Mouse (Mus musculus): ENCODE measurements around the gene Gsg1l.
A peak's percentile ranks its signal among the peaks of the same experiment; 100 is the strongest.

Gene Gsg1l

DNA sequence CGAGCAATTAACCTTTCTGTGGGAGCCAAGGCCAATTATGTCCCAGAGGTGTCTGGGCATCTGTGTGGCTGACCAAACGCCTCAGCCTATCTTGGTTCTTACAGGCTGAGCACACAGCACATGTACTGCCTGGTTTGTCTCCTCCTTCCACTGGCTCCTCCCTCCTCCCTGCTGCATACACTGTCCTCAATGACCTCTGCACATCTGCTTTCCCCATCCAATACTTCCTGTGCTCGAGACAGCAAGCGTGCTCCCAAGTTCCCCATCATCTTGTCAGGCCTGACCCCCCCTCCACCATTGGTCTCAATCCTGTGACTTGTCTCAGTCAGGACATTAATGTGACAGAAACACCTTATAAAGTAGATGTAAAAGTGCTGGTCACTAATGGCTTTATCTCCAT lies 108.3 kb downstream of the Gsg1l start:
- no peak for DNase-seq

DNA sequence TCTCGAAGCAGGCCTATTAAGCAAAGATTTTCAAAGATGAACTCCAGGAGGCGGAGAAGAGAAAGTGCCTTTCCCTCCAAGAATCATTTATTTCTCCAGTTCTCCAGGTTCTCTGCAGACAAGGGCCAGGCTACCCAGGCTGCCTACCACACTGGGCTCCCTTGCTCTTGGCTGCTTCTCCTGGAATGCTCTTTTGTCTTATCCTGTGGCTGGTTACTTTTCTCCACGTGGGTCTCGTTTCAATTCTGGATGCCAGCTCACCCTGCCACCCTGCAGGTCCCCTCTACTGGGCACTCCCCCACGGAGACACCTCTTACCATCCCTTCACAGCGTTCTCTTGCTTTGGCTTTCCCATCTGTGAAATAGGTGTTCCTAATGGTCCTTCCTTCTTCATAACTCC lies 109.4 kb downstream of the Gsg1l start:
- no peak for DNase-seq

DNA sequence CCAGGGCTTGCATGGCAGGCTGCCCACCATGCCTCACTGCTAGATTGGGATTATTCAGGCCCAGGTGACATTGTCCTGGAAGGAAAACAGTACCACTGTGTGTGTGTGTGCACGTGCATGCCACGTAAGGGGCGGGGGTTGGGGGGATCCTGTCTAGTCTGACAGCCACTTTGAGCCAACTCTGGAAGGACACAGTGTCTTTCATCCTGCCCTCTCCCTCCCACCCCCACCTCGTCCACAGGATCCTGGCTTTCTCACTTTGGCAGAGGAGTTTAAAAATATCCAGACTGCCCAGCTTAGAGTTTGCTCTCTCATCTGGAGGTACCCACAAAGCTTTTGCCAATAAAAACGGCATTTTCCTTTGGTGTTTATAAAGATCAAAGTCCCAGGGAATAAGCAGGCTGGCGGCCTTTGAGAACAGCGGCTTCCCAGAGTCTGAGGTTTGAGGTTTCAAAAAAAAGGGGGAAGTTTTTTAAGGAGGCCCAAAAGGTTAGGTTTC lies 110.0 kb downstream of the Gsg1l start:
- DNase-seq, result no peak

DNA sequence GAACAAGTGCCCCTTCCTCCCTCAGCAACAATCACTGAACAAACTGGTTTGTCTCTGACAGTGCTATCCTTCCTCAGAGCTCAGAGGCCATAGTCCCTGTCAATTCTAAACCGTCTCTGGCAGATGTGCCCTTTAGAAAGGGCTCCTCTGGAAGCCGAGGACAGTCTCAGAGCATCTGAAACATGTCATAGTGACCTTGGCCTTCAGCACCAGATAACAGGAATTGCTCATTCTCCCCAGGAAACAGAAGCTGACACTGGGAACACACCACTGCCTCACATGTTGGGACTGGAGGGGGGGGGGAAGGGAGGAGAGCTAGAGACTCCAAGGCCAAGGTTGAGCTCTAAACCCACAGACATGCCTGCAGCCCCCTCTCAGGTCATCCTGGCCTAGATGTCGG lies 113.1 kb downstream of the Gsg1l start:
- DNase-seq, result no peak

DNA sequence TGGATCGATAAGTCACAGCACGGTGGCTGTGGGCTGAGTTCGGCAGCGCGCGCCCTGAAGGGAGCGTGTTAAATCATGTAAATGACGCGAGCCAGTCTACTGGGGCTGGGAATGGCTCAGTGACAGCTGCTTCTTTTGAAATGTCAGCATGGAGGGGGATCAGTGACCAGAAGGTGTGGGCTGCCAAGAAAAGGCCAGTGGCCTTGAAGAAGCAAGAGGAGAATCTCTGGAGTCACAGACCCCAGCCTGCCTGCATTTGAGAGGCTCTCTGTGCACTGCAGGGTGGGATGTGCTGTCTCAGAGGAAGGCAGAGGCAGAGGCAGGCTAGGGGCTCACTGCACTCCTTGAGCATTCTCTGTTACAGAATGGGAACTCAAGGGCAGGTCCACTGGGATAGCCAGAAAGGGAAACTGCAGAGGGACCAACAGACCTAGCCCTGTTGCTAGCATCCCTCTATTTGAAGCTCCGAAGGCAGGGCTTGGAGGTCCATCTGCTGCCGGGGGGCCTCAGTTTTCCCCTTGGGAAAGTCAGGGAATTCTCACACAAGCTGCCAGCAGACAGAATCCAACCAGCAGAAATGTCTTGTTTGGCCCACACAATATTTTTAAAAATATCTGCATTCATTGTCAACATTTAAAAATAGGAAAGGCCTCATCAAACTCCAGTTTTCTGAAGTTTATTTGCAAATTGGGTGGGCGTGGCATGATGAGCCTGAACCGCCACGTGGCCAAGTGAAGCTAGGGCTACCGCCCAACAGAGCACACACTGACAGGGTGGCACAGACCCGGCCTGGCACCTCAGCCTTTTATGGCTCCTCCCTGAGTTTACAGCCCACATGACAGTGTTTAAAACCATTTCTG lies 115.6 kb downstream of the Gsg1l start:
- DNase-seq, result peak; percentile 42

DNA sequence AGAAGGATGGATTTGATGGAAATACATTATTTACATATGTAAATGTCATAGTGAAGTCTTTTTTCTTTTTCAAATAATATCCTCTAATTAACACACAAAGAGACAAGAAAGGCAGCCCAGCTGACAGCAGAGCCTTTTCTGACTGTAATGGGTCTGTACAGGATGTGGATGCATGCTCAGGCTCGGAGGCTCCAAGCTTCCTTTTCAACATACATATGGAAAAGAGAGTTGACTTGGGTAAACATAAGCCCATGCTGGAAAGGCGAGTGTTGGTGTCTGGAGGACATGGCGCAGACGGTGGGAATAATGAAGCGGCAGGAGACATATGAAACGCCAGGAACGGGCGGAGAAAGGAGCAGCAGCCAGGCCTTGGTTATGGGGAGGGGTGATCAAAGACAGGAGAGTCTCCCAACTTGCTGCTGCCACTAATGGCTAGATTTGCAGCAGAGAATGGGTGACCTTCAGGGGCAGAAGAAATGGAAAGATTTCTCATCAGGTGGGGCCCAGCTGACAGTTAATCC lies 118.1 kb downstream of the Gsg1l start:
- DNase-seq, result no peak

DNA sequence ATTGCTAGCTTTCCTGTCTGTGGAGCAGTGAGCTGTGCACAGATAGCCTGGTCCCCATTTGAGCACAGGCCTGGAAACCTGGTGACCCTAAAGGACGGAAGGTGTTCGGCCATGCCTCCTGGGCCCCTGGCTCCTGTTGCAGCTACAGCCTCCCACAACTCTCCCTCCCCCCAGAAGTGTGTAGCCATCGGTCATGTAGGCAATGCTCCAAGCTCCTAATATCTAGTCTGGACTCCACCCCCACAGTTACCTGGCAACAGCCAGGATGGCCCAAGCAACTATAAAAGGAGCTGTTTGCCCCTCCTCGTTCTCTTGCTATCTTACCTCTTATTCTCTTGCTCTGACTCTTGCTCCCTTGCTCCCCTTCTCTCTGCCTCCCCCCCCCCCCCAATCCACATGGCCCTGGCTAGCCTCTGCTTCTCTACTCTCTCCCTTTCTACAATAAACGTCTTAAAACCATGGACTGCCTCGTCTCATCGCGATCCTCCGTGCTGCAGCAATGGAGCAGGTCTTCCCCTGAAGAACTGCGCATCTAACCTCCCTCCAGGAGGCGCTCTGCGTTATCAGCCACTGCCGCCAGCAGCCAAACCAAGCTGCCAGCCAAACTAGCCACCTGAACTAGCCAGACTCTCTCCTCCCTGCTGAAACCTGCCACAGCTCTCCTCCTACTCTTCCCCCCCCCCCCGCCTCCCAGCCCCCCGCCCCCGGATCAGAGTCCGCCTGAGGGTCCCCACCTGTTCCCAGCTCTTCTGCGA lies 122.7 kb downstream of the Gsg1l start:
- no peak for DNase-seq

DNA sequence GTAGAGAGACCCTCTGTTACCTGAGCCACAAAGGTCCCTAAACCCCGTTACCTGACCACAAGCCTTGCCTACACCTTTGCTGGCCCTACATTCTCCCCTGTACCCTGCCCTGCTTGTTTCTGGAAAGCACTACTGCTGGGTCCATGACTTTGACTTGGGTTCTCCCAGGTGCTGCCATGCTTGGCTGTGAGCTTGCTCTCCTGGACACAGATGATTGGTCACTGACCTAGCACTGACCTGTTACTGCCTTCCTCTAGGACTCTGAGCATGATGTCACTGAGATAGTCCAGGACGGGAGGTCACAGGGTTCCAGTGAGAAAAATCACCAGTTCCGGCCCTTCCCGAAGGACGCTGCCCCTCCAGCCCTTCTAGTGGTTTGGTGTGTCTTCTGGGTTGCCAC lies 123.4 kb downstream of the Gsg1l start:
- DNase-seq, result no peak

DNA sequence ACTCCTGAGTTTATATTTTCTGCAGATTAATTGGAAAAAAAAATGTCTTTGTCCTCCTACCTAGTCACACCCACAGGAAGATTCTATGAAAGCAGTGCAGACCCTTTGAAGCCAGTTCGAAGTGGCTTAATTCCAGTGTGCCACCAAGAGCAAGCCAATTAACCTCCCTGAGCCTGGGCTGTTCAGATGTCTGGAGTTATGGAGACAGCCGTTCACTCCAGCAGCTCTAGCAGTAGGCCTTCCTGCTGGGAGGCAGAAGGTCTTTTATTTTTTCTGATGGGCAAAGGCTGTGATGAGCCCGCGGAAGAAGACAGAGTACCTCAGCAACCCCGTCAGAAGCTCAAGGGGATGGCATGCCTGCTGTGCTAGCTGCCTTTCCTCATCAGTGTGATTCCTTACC lies 127.2 kb downstream of the Gsg1l start:
- no peak for DNase-seq

DNA sequence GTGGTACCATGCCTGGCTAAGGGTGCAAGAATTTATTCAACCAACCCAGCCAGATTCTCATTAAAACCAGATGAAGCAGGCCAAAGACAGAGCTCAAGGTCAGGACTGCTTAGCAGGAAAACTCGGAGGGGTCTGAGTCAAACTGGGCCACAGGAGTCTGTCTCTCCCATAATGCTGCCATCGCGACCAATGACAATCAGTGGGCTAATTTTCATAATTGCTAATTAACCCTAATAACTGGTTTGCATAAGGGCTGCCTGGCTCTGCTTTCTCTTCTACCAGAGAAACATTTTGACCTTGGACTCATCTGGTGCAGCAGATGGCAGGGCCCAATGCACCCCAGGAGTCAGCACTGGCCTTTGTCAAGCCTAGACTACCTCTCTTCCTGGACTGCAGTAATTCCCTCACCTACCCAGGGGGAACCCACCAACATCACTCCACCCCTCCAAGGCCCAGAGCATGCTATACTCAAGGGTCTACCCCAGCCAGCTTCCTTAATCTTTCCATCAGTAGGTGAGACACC lies 127.8 kb downstream of the Gsg1l start:
- DNase-seq, result no peak

DNA sequence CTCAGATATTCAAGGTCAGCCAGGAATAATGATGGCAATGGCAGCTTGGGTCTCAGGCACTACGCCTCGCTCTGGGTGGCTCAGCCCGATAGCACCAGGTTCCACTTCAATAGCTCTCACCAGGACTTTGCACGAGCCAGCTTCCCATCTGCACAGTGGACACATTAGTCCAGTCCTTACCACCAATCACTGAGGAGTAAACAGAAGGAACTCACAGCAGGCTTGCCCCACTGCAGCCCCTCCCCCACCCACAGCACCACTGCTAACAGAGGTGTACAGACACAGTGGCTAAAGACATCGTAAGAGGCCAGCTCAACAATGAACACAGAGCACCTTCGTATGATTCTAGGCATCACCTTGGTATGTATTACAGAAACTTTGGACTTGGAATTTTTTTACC lies 128.4 kb downstream of the Gsg1l start:
- DNase-seq, result no peak

DNA sequence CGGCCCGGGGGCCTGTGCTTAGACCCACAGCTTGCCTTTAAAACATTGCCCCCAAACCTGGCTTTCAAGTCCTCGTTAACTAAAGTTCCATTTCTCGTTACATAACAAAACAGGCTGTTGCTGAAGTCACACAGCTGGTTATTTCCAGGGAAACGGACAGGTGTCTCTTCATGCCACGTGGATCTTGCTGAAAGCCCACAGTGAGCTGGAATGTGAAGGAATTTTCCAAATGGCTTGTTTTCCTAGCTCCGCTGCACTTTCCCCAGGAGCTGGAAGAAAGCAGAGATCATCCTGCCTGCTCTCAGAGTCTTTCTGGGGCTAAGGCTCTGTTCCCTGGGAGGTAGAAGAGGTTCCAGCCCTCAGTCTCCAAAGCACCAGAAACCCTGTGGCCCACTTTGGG lies 130.3 kb downstream of the Gsg1l start:
- DNase-seq, result no peak

DNA sequence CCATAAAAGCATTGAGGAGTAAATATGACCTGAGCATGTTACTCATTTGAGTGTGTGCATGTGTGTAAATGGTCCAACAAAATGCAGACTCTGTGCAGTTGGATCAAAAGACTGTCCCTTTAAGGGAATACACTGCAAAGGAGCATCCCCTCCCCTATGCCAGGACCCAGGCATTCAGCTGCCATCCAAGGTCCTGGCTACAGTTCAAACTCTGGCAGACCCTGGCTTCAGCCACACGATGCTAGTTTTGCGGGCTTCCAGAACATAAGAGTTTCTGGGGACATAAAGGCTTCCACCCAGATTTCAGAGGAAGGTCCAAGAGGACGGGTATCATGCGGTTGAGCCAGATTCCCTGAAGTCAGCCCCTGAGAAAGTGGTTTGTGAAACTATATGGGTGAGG lies 133.2 kb downstream of the Gsg1l start:
- DNase-seq, result no peak

DNA sequence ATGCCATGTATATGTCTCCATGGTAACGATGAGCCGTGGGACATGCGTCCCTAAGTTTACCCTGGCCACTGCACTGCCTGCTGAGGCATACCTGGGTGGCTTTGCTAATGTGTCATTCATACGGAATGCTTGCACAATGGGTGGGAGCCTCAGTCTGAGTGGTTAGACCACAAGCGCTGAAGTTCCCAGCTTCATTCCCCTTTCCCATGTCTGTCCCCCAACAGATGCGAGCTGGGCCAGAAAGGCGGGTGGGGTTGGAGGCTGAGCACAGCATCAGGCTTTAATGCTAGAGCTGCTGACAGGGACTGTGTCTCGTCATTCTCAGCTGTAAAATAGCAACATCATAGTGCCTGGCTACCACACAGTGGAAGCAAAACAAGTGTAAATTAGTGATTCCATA lies 136.3 kb downstream of the Gsg1l start:
- DNase-seq, result no peak

DNA sequence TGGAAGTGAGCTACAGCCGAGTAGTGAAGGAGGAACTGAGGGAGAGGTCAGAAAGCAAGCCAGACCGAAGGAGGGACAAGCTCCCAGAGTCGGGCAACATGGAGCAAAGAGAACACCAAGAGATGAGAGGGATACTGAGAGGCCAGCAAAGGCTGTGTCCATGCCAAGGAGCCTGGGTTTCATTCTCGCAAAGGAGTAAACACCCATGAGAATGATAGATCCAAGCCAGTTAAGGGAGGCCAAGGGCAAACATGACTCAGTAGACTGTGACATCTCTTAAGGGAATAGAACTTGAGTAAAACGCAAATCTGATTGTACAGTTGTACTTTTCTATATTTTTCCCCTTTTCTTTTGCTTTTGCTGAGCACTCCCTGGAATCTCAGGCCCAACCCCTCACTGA lies 137.6 kb downstream of the Gsg1l start:
- DNase-seq, result no peak

DNA sequence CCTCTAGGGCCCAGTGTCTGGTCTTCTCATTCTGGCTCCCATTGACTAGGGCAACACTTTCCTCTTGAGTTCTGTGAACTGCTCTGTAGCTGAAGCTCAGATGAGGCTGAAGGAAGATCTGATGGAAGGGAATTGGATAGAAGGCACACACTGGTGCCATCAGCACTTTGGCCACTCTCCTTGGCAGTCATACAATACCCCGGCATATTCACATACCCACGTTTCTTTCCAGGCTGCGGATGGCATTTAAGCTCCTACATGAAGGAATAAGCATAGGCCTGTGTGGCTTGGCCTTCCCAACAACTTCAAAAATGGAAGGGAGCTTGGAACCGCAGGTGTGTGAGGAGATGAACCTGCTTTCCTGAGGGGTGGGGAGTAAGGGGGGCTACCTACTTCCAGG lies 138.7 kb downstream of the Gsg1l start:
- DNase-seq, result no peak

DNA sequence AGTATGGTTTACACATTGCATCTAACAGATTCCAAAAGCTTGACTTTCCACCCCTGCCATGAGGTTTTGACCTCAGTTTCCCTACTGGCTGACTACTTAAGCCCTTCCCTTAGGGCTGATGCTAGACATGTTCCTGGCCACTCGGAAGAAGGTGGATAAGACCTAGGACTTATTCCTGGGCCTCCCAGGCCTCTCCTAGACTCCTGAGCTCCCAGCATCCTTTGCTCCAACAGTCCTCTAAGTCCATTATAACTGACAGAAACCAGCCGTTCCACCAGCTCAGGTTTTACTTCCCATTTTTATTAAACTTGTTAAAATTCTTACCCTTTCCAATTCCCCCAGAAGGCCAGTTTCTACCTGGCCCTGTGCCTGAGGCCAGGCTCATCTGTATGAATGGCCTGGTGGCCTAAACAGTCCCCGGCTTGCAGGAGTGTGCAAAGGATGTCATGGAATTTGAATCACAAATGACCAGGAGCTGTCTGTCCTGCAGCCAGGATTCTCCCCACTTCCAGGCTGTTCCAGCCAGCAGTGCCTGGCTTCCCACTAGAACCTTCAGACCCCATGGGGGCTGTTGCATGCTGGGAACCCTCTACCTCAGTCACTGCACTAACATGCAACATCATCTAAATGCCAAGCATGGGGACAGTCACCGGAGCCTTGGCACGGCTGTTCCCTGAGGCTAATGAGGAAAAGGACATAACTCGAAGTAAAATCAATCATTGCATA lies 139.7 kb downstream of the Gsg1l start:
- DNase-seq, result no peak

DNA sequence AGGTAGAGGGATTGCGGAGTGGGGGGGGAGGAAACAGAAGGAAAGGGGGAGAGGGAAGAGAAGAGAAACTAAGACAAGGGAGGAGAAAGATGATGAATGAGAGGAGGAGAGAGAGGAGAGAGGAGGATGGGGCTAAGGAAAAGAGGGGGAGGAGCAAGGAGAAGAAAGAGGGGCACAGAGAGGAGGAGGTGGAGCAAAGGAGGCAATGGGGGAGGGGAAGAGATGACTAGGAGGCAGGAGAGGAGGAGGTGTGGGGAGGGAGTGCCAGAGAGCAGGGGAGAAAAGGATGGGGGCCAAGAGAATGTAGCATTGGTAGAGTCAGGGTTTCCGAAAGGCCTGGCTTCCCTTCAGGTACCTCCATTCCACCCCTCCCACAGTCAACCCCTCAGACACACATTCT lies 147.9 kb downstream of the Gsg1l start:
- no peak for DNase-seq

DNA sequence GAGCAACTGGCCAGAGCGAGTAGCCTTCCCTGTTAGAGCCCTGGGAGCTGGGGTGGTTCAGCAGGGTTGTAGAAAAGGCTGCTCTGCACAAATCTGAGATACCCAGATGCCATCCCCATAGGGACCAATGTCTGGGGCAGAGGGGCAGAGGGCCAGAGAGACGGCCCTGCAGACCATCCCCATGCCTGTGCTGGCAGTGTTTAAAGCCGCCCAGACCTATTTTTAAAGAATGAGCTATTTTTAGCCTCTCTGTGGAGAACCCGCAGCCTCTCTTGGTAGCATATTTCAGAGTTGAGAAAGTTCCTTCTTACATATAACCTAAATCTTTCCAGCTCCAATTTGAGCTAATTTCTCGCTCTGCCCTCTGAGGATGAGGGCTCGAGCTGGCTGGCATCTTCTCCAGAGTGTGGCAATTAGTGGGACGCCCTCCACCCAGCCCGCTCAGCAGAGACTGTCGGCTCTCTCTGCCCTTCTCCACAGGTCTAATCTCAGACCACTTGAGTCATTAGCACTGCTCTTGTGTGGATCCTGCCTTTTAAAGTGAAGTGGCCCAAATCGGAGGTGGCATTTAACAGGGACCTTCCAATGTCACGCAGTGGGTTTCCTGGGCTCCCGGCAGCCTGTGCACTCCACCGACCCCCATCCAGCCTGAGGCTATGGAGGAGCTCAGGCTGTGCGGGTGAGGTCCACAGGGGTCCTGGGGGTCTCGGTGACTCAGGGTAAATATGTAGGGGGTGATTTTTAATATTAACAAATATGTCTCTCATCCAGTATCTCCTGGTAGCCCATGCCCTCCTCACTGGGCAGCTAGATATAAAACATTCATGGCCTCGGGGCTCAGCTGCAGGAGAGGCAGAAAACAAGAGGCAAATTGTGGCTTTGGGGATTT lies 148.6 kb downstream of the Gsg1l start:
- DNase-seq, result no peak

DNA sequence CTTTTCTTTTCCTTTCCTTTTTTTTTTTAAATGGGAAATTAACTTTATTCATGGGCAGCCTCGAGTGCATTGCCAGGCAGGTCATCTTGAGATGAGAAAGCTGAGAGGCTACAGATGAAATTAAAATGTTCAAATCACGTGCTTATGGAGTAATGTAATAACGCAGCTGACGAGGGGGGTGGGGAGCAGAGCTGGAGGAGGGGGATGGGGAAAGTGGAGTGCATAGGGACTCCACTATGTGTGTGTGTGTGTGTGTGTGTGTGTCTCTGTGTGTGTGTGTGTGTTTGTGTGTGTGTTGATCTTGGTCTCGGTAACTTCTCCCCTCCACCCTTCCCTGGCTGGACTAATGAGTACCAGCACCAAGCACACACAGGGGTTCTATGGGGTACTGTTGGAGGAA lies 150.6 kb downstream of the Gsg1l start:
- DNase-seq, result no peak

DNA sequence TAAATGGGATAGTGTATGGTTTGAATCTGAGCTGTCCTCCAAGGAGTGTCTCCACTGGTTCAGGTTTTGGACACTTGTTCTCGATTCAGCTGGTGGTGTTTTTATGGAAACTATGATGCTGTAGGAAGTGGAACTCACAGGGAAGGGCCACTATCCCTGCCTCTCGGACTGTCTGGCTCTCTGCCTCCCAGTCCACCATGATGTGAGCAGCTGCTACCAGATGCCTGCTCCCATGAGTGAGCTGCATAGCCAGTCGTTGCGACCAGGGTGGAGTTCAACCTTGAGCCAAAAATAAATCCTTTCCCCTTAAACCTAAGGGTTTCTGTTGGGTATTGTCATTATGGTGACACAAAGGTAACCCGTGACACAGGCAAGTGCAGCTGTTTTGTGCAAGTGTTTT lies 158.2 kb downstream of the Gsg1l start:
- no peak for DNase-seq

DNA sequence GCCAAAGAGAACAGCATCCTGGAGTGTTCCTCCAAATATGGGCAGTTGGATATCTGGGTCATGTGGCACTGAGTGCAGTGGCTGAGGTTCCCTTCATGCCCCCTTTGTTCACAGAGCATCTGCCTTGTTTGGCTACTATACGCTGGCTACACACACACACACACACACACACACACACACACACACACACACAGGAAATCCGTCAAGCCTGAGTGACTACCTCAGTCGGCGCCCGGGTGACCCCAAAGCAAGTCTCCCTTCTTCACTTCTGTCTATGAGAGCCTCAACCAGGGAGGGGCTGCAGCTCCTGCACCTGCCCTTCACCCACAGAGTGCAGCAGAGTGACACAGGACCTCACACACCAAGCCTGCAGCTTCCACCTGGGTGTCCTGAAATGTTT lies 161.4 kb downstream of the Gsg1l start:
- no peak for DNase-seq

Data from kidney, postnatal 10 days (tissue).